Mouse (Mus musculus) spleen, postnatal 10 days (tissue): ENCODE measurements at regions not wholly inside any gene's neighbourhood (a gene's known extent, or its start where the extent isn't known, plus 50 kb on each side); places are given as distances from the start of the nearest gene placed in this dataset.

ENCODE experiments used
- DNase-seq, 2 experiments: peaks; one replicate each; pipeline ENCODE4 v3.0.0; 2021 to 2022; ENCODE audit warnings: low spot score in 2 of 2

GRCm38 (mm10) chr14:46296275-46296674, 82.9 kb upstream of the Gm15217 start:
- DNase-seq, result no peak

- no peak for DNase-seq
These were observed 78.7 kb upstream of the Gm15217 start for GRCm38 (mm10) chr14:46300546-46300945.

DNA sequence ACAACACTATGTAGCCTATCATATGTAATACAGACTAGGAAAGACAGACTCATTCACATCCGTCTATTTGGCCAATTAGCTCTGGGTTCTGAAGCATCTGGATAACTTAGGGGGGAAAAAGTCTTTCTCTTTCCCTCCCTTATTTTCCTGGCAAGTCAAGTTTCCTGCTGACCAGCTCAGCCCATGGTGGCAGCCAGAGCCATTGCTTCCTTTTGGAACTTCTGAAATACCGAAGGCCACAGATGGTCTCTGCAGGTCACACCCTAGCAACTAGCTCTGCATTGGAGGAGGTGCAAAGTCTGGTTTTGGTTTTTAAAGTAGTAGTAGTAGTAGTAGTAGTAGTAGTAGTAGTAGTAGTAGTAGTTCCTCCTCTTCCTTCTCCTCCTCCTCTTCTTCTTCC, 76.6 kb upstream of the Gm15217 start:
- DNase-seq, result no peak

GRCm38 (mm10) chr14:46305267-46305666, 73.9 kb upstream of the Gm15217 start:
- no peak for DNase-seq

- DNase-seq, result no peak
These were observed 66.2 kb upstream of the Gm15217 start for GRCm38 (mm10) chr14:46313064-46313463.

DNA sequence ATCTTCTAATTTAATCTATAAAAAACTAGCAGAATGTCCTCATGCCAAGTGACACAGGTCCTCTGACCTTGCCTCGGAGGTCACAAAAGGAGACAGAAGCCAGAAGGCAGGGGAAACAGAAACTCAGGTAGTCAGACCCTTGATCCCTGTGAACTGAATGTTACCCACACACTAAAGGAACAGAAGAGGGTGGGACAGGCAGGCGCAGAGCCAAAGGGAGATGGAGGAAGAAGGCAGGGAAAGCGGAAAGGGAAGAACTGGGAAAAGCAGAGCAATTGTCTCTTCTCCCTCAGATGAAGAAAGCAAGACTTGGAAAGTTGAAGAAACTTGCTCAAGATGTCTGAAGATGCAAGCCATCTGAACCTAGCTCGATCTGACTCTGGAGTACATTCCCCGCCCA, 62.7 kb upstream of the Gm15217 start:
- DNase-seq, result no peak

DNA sequence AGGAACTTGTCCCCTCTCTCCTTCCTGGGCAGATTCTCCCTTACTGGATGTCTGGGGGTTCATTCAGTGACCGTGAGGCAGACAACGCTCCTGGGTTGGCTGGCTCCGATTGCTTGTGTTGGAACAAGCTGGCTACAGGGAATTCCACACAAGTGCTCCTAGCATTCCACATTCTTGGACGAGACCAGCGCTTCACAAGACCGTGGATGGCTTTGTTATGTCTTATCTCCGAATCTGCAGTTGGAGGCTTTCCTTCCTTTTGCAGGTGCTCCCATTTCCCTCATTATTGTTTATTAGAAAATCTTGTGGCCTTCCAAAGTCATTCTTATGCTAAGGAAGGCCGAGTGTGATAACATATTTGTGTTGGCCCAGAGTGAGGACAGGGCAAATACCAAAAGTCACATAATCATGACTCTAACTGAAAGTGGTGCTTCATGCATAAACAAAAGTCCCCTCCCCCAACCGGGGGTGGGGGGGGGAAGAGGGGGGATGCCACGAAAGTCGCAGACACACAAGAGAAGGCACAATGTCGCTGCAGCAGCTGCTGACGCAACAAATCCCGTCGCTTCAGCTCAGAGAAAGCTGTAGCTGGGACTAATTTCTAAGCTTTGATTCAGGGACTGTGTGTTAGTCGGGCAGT, 61.7 kb upstream of the Gm15217 start:
- DNase-seq, result no peak

DNA sequence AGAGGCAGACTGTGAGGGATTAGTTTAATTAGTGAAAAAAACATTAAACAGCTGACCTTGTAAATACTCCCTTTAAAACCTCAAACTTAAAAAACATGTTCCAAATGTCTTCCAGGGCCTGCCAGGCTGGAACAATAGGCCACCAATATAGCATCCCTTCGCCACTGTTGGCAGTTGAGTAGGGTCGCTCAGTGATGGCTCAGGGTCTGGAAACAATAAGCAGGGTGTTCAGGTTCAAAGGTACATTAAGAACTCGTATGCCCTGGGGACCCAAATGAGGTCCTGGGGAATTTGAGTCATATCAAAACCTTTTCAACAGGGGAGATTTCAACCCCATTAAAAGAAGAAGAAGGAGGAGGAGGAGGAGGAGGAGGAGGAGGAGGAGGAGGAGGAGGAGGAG, 51.1 kb upstream of the Gm15217 start:
- DNase-seq, result no peak
